Mouse (Mus musculus) intestine, embryonic 15.5 days (tissue): ENCODE measurements at regions not wholly inside any gene's neighbourhood (a gene's known extent, or its start where the extent isn't known, plus 50 kb on each side); places are given as distances from the start of the nearest gene placed in this dataset.

ENCODE experiments used
- ATAC-seq: fragments of 200-750 bp; cut with Nextera tagmentation; 2 replicates; pipeline ENCODE4 v1.8.0; 2017; ENCODE audit warnings: moderate TSS enrichment, moderate library complexity
- H3K27ac ChIP-seq: fragments of 300-500 bp; sonication (generic); 2 replicates; pipeline ENCODE4 v1.5.1; 2015; ENCODE audit warnings: mild to moderate bottlenecking, inconsistent platforms
- H3K27me3 ChIP-seq: fragments of 300-500 bp; sonication (generic); replicated peaks from 2 replicates; pipeline ENCODE4 v1.6.1; 2015; ENCODE audit warnings: inconsistent platforms
- H3K36me3 ChIP-seq: fragments of 300-500 bp; sonication (generic); 2 replicates; pipeline ENCODE4 v1.6.1; 2015; ENCODE audit warnings: inconsistent platforms
- H3K4me1 ChIP-seq: fragments of 300-500 bp; sonication (generic); replicated peaks from 2 replicates; pipeline ENCODE4 v1.6.1; 2015; ENCODE audit warnings: inconsistent platforms
- H3K4me2 ChIP-seq: fragments of 300-500 bp; sonication (generic); replicated peaks from 2 replicates; pipeline ENCODE4 v1.6.1; 2015; ENCODE audit warnings: mild to moderate bottlenecking, inconsistent platforms
- H3K4me3 ChIP-seq: fragments of 300-500 bp; sonication (generic); replicated peaks from 2 replicates; pipeline ENCODE4 v1.5.1; 2015; ENCODE audit warnings: inconsistent platforms
- H3K9ac ChIP-seq: fragments of 300-500 bp; sonication (generic); 2 replicates; pipeline ENCODE4 v1.6.1; 2015; ENCODE audit warnings: inconsistent platforms
- H3K9me3 ChIP-seq: fragments of 300-500 bp; sonication (generic); 2 replicates; pipeline ENCODE4 v1.6.1; 2016; ENCODE audit warnings: inconsistent platforms
- WGBS: fragments of 180-500 bp; shearing (Covaris S2); methylation state at CpG from one replicate; pipeline ENCODE4 v1.1.7; 2015; 5-methylcytosine and 5-hydroxymethylcytosine counted together

GRCm38 (mm10) chr13:102326003-102326402 lies 367.4 kb upstream of the Cd180 start:
- no peaks in the 10 kb centered on the region for H3K27me3 ChIP-seq
- no peaks in the 10 kb centered on the region for H3K9me3 ChIP-seq
- no peak overlapping the region for H3K4me2 ChIP-seq
- H3K4me3 ChIP-seq = no peak overlapping the region
- H3K27ac ChIP-seq = no peak overlapping the region
- 58% methylated on average over 2 of the region's 2 CpGs for WGBS
- ATAC-seq = no peak
- no peak overlapping the region for H3K9ac ChIP-seq
- H3K4me1 ChIP-seq = no peaks in the 10 kb centered on the region
- H3K36me3 ChIP-seq = no peaks in the 10 kb centered on the region

- ATAC-seq = no peak
- Histone ChIP-seq H3K9ac (no peak overlapping the region), H3K9me3 (no peaks in the 10 kb centered on the region), H3K36me3 (no peaks in the 10 kb centered on the region), H3K4me3 (no peak overlapping the region), H3K27me3 (no peaks in the 10 kb centered on the region), H3K4me2 (no peak overlapping the region), H3K4me1 (no peaks in the 10 kb centered on the region; the same call in 1 of the 2 replicates), H3K27ac (no peak overlapping the region)
- WGBS = 72% methylated on average over 2 of the region's 2 CpGs
These were observed 366.8 kb upstream of the Cd180 start for GRCm38 (mm10) chr13:102326544-102326943.

- H3K9me3 ChIP-seq = no peaks in the 10 kb centered on the region
- no peak overlapping the region for H3K27ac ChIP-seq
- H3K36me3 ChIP-seq = no peaks in the 10 kb centered on the region
- H3K27me3 ChIP-seq = no peaks in the 10 kb centered on the region
- H3K4me3 ChIP-seq = no peak overlapping the region
- 50% methylated on average over 1 of the region's 1 CpGs for WGBS
- ATAC-seq = no peak
- H3K4me1 ChIP-seq = no peaks in the 10 kb centered on the region; the same call in 1 of the 2 replicates
- H3K4me2 ChIP-seq = no peak overlapping the region
- no peak overlapping the region for H3K9ac ChIP-seq
These were observed 359.7 kb upstream of the Cd180 start for GRCm38 (mm10) chr13:102333667-102334066.

DNA sequence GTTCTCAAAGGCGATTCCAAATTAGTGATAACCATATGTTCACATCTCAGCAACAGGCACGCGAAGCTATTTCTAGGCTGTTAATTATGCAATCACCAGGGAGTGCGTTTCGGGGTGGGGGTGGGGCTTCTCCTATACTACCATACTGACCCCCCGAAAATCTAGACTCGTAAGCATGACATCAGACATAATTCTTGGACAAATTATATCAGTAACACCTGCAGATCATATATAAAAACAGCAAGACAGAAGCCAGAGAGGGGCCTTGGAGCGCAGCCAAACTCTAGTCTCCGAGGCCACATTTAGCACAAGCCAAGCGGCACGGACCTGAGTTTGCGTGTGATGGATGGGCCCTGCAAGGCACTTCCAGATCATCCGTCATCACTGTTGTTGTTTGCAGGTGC lies 359.2 kb upstream of the Cd180 start:
- no peaks in the 10 kb centered on the region for H3K27me3 ChIP-seq

DNA sequence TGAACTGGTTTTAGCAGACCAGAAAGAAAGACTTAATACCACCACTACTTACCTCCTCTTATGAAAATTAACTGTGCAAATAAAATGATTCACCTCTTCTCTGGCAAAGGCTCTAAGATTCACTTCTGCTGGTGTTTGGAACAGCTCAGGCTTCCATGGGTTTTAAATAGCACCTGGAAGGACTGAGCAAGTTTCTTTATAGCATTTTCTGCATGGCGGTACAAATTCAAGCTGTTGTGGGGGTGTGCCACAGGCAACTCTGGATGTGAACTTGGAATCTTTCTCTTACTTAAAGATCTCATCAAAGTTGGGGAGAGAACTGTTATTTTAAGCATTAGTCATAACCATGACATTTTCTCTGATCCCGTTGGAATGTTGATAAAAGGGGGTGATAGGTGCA lies 350.1 kb upstream of the Cd180 start:
- Histone ChIP-seq H3K4me1 (no peaks in the 10 kb centered on the region), H3K36me3 (no peaks in the 10 kb centered on the region), H3K27me3 (no peaks in the 10 kb centered on the region), H3K4me2 (no peak overlapping the region), H3K9ac (no peak overlapping the region), H3K9me3 (no peaks in the 10 kb centered on the region), H3K4me3 (no peak overlapping the region), H3K27ac (no peak overlapping the region)
- ATAC-seq = no peak
- 83% methylated on average over 2 of the region's 2 CpGs for WGBS

More for the DNA sequence above, 359.2 kb upstream of the Cd180 start:
- no peaks in the 10 kb centered on the region; the same call in 1 of the 2 replicates for H3K4me1 ChIP-seq
- 35% methylated on average over 13 of the region's 13 CpGs for WGBS
- H3K4me2 ChIP-seq = peak overlapping the region; percentile 15; the same call in 1 of the 2 replicates
- H3K36me3 ChIP-seq = no peaks in the 10 kb centered on the region
- no peak overlapping the region for H3K9ac ChIP-seq
- H3K27ac ChIP-seq = no peak overlapping the region
- peak; percentile 65 for ATAC-seq
- H3K9me3 ChIP-seq = no peaks in the 10 kb centered on the region
- H3K4me3 ChIP-seq = no peak overlapping the region

- H3K9ac ChIP-seq = no peak overlapping the region
- no peak overlapping the region for H3K4me2 ChIP-seq
- no peak overlapping the region for H3K27ac ChIP-seq
- no peak overlapping the region for H3K4me3 ChIP-seq
- no peaks in the 10 kb centered on the region for H3K4me1 ChIP-seq
- H3K36me3 ChIP-seq = no peaks in the 10 kb centered on the region
- WGBS = 69% methylated on average over 5 of the region's 5 CpGs
- no peaks in the 10 kb centered on the region for H3K9me3 ChIP-seq
- no peaks in the 10 kb centered on the region for H3K27me3 ChIP-seq
- ATAC-seq = no peak
These were observed 348.6 kb upstream of the Cd180 start for GRCm38 (mm10) chr13:102344606-102345269.

GRCm38 (mm10) chr13:102349493-102349892 lies 343.9 kb upstream of the Cd180 start:
- Histone ChIP-seq H3K4me1 (no peaks in the 10 kb centered on the region), H3K9ac (no peak overlapping the region), H3K27ac (no peak overlapping the region), H3K4me3 (no peak overlapping the region), H3K36me3 (no peaks in the 10 kb centered on the region), H3K4me2 (no peak overlapping the region), H3K27me3 (no peaks in the 10 kb centered on the region), H3K9me3 (no peaks in the 10 kb centered on the region)
- WGBS = 90% methylated on average over 1 of the region's 1 CpGs
- no peak for ATAC-seq

DNA sequence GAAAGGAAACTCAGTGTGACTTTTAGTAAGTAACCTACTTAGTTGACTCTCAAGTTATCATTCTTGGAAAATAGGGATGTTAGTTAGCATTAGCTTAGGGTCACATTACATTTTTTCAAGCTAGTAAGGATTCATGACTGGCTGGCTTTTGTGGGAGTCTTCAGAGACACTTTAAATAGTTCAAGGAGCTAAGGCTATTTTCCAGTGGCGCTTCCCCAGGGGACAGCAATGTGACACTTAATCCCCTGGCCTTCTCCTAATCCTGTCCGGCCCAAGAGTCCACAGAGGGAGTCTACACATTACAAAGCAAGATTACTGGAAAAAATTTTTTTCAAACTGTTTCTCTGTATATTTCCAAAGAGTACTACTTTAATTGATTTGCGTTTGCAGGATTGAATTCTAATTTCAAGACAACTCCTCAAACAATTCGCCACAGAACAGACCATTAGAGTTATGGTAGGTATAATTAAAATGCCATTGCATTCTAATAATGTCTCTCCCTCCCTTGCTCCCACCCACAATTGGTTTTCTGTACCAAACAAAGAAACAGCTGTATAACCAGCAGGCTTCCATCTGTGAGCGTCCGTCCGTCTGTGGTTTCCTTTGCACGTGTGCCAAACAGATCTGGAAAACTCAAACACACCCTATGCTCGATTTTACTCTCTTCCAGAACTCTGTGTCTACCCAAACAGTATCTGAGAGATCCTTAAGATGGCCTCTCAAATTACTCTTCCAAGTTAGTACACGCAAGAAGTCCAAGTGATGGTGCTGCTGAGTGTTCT lies 341.1 kb upstream of the Cd180 start:
- no peak for ATAC-seq
- Histone ChIP-seq H3K4me3 (no peak overlapping the region), H3K4me2 (no peak overlapping the region), H3K9me3 (no peaks in the 10 kb centered on the region), H3K4me1 (no peaks in the 10 kb centered on the region), H3K36me3 (no peaks in the 10 kb centered on the region), H3K9ac (no peak overlapping the region), H3K27me3 (no peaks in the 10 kb centered on the region), H3K27ac (no peak overlapping the region)
- WGBS = 68% methylated on average over 10 of the region's 10 CpGs

- Histone ChIP-seq H3K4me3 (no peak overlapping the region), H3K4me2 (no peak overlapping the region), H3K9ac (no peak overlapping the region), H3K4me1 (no peaks in the 10 kb centered on the region), H3K36me3 (no peaks in the 10 kb centered on the region), H3K9me3 (no peaks in the 10 kb centered on the region), H3K27me3 (no peaks in the 10 kb centered on the region), H3K27ac (no peak overlapping the region)
- 33% methylated on average over 1 of the region's 1 CpGs for WGBS
- no peak for ATAC-seq
These were observed 337.8 kb upstream of the Cd180 start for GRCm38 (mm10) chr13:102355569-102355968.

- no peak for ATAC-seq
- Histone ChIP-seq H3K9ac (no peak overlapping the region), H3K36me3 (no peaks in the 10 kb centered on the region), H3K4me1 (no peaks in the 10 kb centered on the region), H3K4me2 (no peak overlapping the region), H3K27ac (no peak overlapping the region), H3K4me3 (no peak overlapping the region), H3K27me3 (no peaks in the 10 kb centered on the region), H3K9me3 (no peaks in the 10 kb centered on the region)
- WGBS = 88% methylated on average over 4 of the region's 4 CpGs
These were observed 320.8 kb upstream of the Cd180 start for GRCm38 (mm10) chr13:102372451-102373082.

DNA sequence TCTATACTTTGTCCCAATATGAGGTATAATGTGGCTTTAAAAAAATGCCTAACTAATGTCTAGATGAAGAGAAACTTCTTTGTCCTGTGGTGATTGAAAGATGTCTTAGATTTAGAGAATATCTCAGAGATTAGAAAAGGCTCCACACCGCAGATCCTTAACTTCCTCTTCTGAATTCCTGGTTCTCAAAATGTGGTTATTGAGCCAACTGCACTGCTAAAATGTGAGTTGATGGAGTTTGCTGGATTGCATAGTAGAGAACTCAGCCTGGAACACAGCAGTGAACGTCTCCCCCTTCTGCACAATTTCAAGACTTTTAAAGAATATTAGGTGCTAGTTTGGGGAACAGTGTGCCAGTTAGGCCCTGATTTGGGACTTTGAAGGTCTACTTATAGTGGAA lies 312.7 kb upstream of the Cd180 start:
- no peak for ATAC-seq
- no peak overlapping the region for H3K27ac ChIP-seq
- no peak overlapping the region for H3K4me2 ChIP-seq
- H3K4me1 ChIP-seq = no peaks in the 10 kb centered on the region
- H3K27me3 ChIP-seq = no peaks in the 10 kb centered on the region
- no peaks in the 10 kb centered on the region for H3K9me3 ChIP-seq
- no peak overlapping the region for H3K4me3 ChIP-seq
- no peaks in the 10 kb centered on the region for H3K36me3 ChIP-seq
- no peak overlapping the region for H3K9ac ChIP-seq
- WGBS = 74% methylated on average over 2 of the region's 2 CpGs

DNA sequence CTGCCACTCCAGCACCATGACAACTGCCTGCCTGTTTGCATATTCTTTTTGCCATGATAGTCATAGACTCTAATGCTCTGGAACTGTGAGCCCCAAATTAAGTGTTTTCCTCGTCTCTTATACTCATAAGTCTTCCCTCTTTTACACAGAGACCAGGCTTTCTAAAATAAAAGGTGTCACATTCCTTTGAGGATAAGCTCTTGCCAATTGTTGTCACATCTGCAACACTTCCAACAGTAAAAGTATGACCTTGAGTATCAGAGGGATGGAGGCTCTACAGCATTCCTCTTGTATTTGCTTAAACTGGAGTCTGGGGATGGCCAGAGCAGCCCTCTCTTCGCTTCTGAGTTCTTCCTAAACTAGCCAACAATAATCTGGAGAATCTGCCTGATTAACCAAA lies 301.4 kb upstream of the Cd180 start:
- H3K27ac ChIP-seq = no peak overlapping the region
- no peaks in the 10 kb centered on the region for H3K4me1 ChIP-seq
- no peaks in the 10 kb centered on the region for H3K9me3 ChIP-seq
- no peaks in the 10 kb centered on the region for H3K27me3 ChIP-seq
- H3K4me2 ChIP-seq = no peak overlapping the region
- ATAC-seq = no peak
- H3K4me3 ChIP-seq = no peak overlapping the region
- no peak overlapping the region for H3K9ac ChIP-seq
- no peaks in the 10 kb centered on the region for H3K36me3 ChIP-seq
- 84% methylated on average over 2 of the region's 2 CpGs for WGBS
